ENCODE assay signal across 26 mouse cellular contexts in the genomic region with DNA sequence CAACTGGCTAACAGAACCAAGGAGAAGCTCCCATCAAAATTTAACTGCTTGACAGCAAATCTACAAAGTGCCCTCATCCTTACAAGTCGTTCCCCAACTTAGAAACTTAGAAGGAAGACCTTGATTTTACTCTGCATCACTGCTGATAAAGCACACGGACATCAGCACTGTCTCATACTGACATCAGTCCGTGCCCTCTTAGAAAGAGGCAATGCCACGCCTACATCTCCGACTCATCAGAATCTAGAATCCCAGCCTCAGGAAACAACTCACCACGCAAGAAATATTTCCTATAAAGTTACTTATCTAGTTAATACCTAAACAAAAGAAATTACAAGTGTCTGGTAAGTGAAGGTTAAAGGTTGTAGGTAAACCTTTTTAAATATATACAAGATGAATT. TPM values are rescaled to one million over a fixed set of nuclear protein-coding genes. Genes with fewer than 3 reads are reported as not detected.
DNase-seq lines count a peak whose midpoint lies in the region; ATAC-seq and TF ChIP-seq lines count a peak whose summit lies in the region.
"Had no signal": no experiment of that assay in that cellular context is flagged by ENCODE, and none has a peak within 500 bp of the region (broad histone marks: within the 10 kb centered on the region; RNA-seq: fewer than 3 reads in every experiment).

No protein-coding gene starts in this region.

- no peaks in the 10 kb centered on the region for H3K27me3 ChIP-seq in midbrain, embryonic 14.5 days (ENCODE audit: control insufficient read depth, insufficient read depth, low read length)
- no peaks in the 10 kb centered on the region for H3K27me3 ChIP-seq in midbrain, embryonic 10.5 days (ENCODE audit: low read depth, poor library complexity, severe bottlenecking)
- H3K27me3 ChIP-seq in myocyte (ENCODE audit: control insufficient read depth, insufficient read depth, insufficient read length), result no peaks in the 10 kb centered on the region
- H3K27me3 ChIP-seq in lung, postnatal 0 days (replicated peaks; ENCODE audit: insufficient read depth, low read length), result no peaks in the 10 kb centered on the region
- H3K27me3 ChIP-seq: CH12.LX; embryonic facial prominence, embryonic 13.5 days; embryonic facial prominence, embryonic 15.5 days; forebrain, embryonic 12.5 days had no signal

- H3K4me3 ChIP-seq in midbrain, embryonic 14.5 days (replicated peaks; ENCODE audit: low read depth, low read length), result no peak overlapping the region
- H3K4me3 ChIP-seq in midbrain, embryonic 10.5 days, result no peak overlapping the region
- no peak overlapping the region for H3K4me3 ChIP-seq in myocyte
- no peak overlapping the region for H3K4me3 ChIP-seq in lung, postnatal 0 days (ENCODE audit: low read depth, low read length)
- H3K4me3 ChIP-seq: embryonic facial prominence, embryonic 13.5 days; embryonic facial prominence, embryonic 15.5 days; erythroblast, embryonic 14.5 days; forebrain, embryonic 10.5 days; forebrain, embryonic 12.5 days had no signal

- no peak overlapping the region for H3K4me2 ChIP-seq in midbrain, embryonic 14.5 days (ENCODE audit: low read length)
- H3K4me2 ChIP-seq in myocyte (ENCODE audit: low read depth), result peak overlapping the region; percentile 51
- no peak overlapping the region for H3K4me2 ChIP-seq in lung, postnatal 0 days (replicated peaks; ENCODE audit: low read depth, low read length)
- H3K4me2 ChIP-seq: embryonic facial prominence, embryonic 13.5 days; embryonic facial prominence, embryonic 15.5 days; forebrain, embryonic 12.5 days had no signal

- ATAC-seq in midbrain, embryonic 14.5 days (ENCODE audit: low FRiP score, low TSS enrichment), result no peak
- ATAC-seq in lung, postnatal 0 days, result no peak
- ATAC-seq: CD4-positive, CD25-positive, alpha-beta regulatory T cell, adult 4 months had no signal

- H3K79me2 ChIP-seq in myocyte (ENCODE audit: control insufficient read depth, insufficient read depth), result peaks cover 56% of the 10 kb centered on the region

- H3K9me3 ChIP-seq in midbrain, embryonic 14.5 days (ENCODE audit: control insufficient read depth, low read length), result no peaks in the 10 kb centered on the region
- H3K9me3 ChIP-seq in midbrain, embryonic 10.5 days (replicated peaks), result no peaks in the 10 kb centered on the region
- no peaks in the 10 kb centered on the region for H3K9me3 ChIP-seq in lung, postnatal 0 days (ENCODE audit: low read length)
- H3K9me3 ChIP-seq: embryonic facial prominence, embryonic 13.5 days; embryonic facial prominence, embryonic 15.5 days; forebrain, embryonic 10.5 days; forebrain, embryonic 12.5 days had no signal

- peak; percentile 31 to 61 for DNase-seq in adrenal gland, adult (ENCODE audit: inconsistent age in 2 of 2, low spot score in 1 of 2)
- no peak for DNase-seq in adrenal gland, adult 18-20 months (ENCODE audit: low spot score in 2 of 2)
- peak; percentile 45 for DNase-seq in midbrain, embryonic 14.5 days
- no peak for DNase-seq in midbrain, embryonic 10.5 days (ENCODE audit: low spot score)
- peak; percentile 30 for DNase-seq in NIH3T3 (ENCODE audit: low read depth)
- DNase-seq in right cerebral cortex, postnatal 10 days (ENCODE audit: low spot score in 2 of 2), result no peak
- no peak for DNase-seq in lung, postnatal 0 days (ENCODE audit: low spot score)
- DNase-seq: adrenal gland, adult 8-10 months; adrenal gland, postnatal 25 days; B cell, adult 2 months; cerebellum, adult 11 months; cerebellum, adult 18-20 months; cerebellum, adult 8-10 months; cerebellum, adult 9-11 months; cerebellum, postnatal 14 days; cerebellum, postnatal 36 days; embryo, embryonic 11 days had no signal

- TF ChIP-seq CTCF in lung, postnatal 0 days (IDR thresholded peaks at IDR 0.05), result no peak

- peaks cover 62% of the 10 kb centered on the region for H3K4me1 ChIP-seq in midbrain, embryonic 14.5 days (ENCODE audit: control insufficient read depth, insufficient read depth, low read length)
- H3K4me1 ChIP-seq in midbrain, embryonic 10.5 days, result peaks cover 91% of the 10 kb centered on the region
- H3K4me1 ChIP-seq in lung, postnatal 0 days (ENCODE audit: insufficient read depth, low read depth, low read length), result no peaks in the 10 kb centered on the region

- WGBS in midbrain, embryonic 14.5 days, result 22% methylated on average over 6 of the region's 6 CpGs
- WGBS in midbrain, embryonic 10.5 days, result 47% methylated on average over 6 of the region's 6 CpGs
- 64% methylated on average over 6 of the region's 6 CpGs for WGBS in lung, postnatal 0 days

- no peak for TF ChIP-seq POLR2A in myocyte (IDR thresholded peaks at IDR 0.05; ENCODE audit: insufficient read length, low read depth)

- H3K27ac ChIP-seq in midbrain, embryonic 14.5 days (replicated peaks; ENCODE audit: low read depth, low read length), result no peak overlapping the region
- no peak overlapping the region for H3K27ac ChIP-seq in midbrain, embryonic 10.5 days (replicated peaks)
- no peak overlapping the region for H3K27ac ChIP-seq in lung, postnatal 0 days (ENCODE audit: low read length)
- H3K27ac ChIP-seq: embryonic facial prominence, embryonic 13.5 days; embryonic facial prominence, embryonic 15.5 days; forebrain, embryonic 10.5 days had no signal

- no peak for TF ChIP-seq EP300 in lung, postnatal 0 days (IDR thresholded peaks at IDR 0.05)

- no peaks in the 10 kb centered on the region for H3K36me3 ChIP-seq in midbrain, embryonic 14.5 days (ENCODE audit: control insufficient read depth, insufficient read depth, low read length)
- peaks cover 10% of the 10 kb centered on the region for H3K36me3 ChIP-seq in midbrain, embryonic 10.5 days
- H3K36me3 ChIP-seq in myocyte (ENCODE audit: control insufficient read depth, insufficient read depth), result no peaks in the 10 kb centered on the region
- H3K36me3 ChIP-seq in lung, postnatal 0 days (ENCODE audit: insufficient read depth, low read length), result no peaks in the 10 kb centered on the region; the same call in 1 of the 2 replicates
- H3K36me3 ChIP-seq: embryonic facial prominence, embryonic 15.5 days; G1E had no signal

- no peak overlapping the region for H3K9ac ChIP-seq in midbrain, embryonic 14.5 days (replicated peaks; ENCODE audit: low read length)
- H3K9ac ChIP-seq in lung, postnatal 0 days (replicated peaks; ENCODE audit: low read depth), result no peak overlapping the region
- H3K9ac ChIP-seq: embryonic facial prominence, embryonic 13.5 days; embryonic facial prominence, embryonic 15.5 days; forebrain, embryonic 12.5 days had no signal

- no peak overlapping the region for H3ac ChIP-seq in myocyte (ENCODE audit: control insufficient read depth, insufficient read length)

TF ChIP-seq in myocyte, 11 proteins besides CTCF, POLR2A, EP300 and RAD21:
- TF ChIP-seq E2F4 (IDR thresholded peaks at IDR 0.05; ENCODE audit: insufficient read depth) (no peak), MYOG (IDR thresholded peaks at IDR 0.05; ENCODE audit: control insufficient read depth in 1 of 3, insufficient read depth in 1 of 3, insufficient read length in 2 of 3, low read depth in 2 of 3) (no peak), TCF12 (IDR thresholded peaks at IDR 0.05; ENCODE audit: insufficient read depth, poor library complexity, severe bottlenecking) (no peak), SRF (IDR thresholded peaks at IDR 0.05; ENCODE audit: control insufficient read depth, insufficient read length, low read depth) (no peak), POLR2AphosphoS2 (IDR thresholded peaks at IDR 0.05; ENCODE audit: insufficient read length, low read depth) (no peak), REST (IDR thresholded peaks at IDR 0.05; ENCODE audit: insufficient read depth, insufficient read length) (no peak), MYOD1 (IDR thresholded peaks at IDR 0.05; ENCODE audit: control insufficient read depth in 1 of 3, insufficient read length in 2 of 3, low read depth in 2 of 3) (no peak), TCF3 (IDR thresholded peaks at IDR 0.05; ENCODE audit: insufficient read length, low read depth) (no peak), MAX (IDR thresholded peaks at IDR 0.05; ENCODE audit: low read depth) (no peak), USF1 (IDR thresholded peaks at IDR 0.05; ENCODE audit: low read depth) (no peak), CEBPB (IDR thresholded peaks at IDR 0.05; ENCODE audit: insufficient read depth, poor library complexity, severe bottlenecking) (no peak)

RNA-seq across cellular contexts. Expression of a gene that starts 43.1 kb away (rescaled TPM):
- 10 to 100 TPM; 43.4 to 55.1 TPM for total RNA-seq in adrenal gland, adult 18-20 months (2021)
- 142 and 160 TPM in 2 replicates for polyA plus RNA-seq in midbrain, embryonic 14.5 days (2014; fragmentation: Nextera tagmentation; extraction: Ambion mirVana)
- polyA plus RNA-seq in midbrain, embryonic 10.5 days (2016; fragmentation: Nextera tagmentation; extraction: Ambion mirVana), result 76.6 and 97.3 TPM in 2 replicates
- 11.7 TPM for polyA plus RNA-seq in myocyte (2012; fragmentation: generic; extraction: Trizol)
- polyA plus RNA-seq in lung, postnatal 0 days (2015; fragmentation: Nextera tagmentation; extraction: Ambion mirVana), result 46.3 and 56.4 TPM in 2 replicates
- polyA plus RNA-seq: CD4-positive, CD25-positive, alpha-beta regulatory T cell, adult 4 months; G1E had no signal

Comparison
In these comparisons a context has a peak if more than half of its experiments do, and no peak if none do; other contexts are left out.
1. DNase-seq: peak in adrenal gland, adult (2 of 2), midbrain, embryonic 14.5 days (single experiment) and NIH3T3 (single experiment); none in adrenal gland, adult 18-20 months (0 of 2), midbrain, embryonic 10.5 days (single experiment), right cerebral cortex, postnatal 10 days (0 of 2) and lung, postnatal 0 days (single experiment).